Mouse (Mus musculus): Measurements from ENCODE around the gene Clic1.

DNA sequence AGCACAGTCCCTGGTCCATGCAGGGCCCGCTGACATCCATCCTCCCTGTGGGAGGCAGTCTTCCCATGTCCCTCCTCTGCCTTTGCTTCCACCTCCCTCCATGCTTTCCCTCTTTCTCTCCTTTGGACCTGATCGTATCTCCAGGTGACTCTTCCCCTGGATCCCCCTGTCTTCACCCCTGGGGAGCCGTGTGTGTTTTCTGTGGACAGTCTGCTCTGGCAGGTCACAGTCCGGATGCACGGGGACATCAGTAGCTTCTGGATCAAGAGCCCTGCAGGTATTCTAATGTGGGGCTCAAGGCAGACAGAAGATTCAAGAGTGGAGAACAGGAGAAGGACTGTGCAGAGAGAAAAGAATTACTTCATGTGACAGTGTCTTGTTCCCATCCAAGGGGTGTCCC lies 26.5 kb upstream of the Clic1 start:
- TF ChIP-seq POLR2A (IDR thresholded peaks at IDR 0.05; ENCODE audit: insufficient read depth, low read length) (no peak), CTCF (IDR thresholded peaks at IDR 0.05; ENCODE audit: low read depth, low read length) (no peak), EP300 (IDR thresholded peaks at IDR 0.05; ENCODE audit: insufficient read depth, low read depth, low read length) (no peak)

Measured in ES-Bruce4 (cell line).